Mouse (Mus musculus): Measurements from ENCODE around the gene Mroh7.
"Not testable (repeated sequence)": the region's sequence is repeated elsewhere in the genome, so short reads cannot be mapped to it uniquely, and the experiment has no call there.

The Mroh7 gene
- long read RNA-seq, experiment 1: 0 reads
- long read RNA-seq, experiment 2: 0 reads

GRCm38 (mm10) chr4:106730814-106731213 lies at the start of gene Mroh7:
TSS of gene Mroh7 (minus strand) at chr4:106730925.
- intact Hi-C loops (cut with DNase I): loop anchor here (10.0 kb wide), 1 partner anchor 164 kb away; no protein-coding TSS in a partner anchor

DNA sequence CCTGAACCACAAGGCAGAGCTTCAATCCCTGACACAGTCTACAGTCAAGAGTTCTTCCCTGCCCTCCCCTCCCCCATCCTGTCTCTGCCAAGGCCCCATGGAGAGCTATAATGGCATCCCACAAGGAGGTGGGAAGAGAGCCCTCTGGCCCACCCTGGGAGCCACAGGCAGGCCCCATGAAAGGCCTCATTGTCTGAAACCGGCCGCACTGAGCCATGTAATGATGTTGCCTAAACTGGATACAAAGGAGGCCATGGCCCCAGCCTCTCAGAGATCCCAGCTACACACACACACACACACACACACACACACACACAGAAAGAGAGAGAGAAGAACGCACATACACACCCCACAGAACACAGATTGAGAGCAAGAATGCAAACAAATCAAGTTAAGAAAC lies 49.3 kb upstream of the Mroh7 start:
- intact Hi-C loops (cut with DNase I): no loop called here

DNA sequence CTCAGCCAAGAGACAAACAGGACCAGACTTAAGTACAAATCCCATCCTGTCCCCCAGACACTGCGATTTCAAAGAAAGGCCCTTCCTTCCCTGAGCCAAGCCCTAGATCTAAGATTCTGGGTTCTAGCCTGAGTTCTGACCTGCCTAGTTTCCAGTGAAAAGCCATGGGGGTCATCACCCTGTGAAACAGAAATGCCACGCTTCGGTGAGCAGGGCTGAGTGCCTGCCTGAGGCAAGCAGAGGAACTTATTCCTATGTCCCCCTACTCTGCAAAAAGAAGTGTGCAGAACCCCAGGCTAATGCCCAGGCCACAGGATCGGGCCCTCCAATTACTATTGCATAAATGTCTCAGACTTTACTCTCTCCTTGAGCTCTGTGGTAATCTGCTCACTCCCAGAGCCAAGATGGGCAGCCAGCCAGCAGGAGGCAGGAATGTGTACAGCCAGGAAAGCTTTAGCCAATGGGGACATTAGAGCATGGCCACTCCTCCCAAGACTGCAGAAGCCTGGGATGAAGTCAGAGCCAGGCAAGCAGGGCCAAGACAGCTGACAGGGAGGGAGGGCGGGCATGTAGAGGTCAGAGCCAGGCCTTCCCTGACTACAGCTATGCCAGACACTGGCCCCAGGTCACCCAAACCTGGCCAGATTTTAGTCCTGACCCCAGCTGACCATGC lies 47.5 kb upstream of the Mroh7 start:
- intact Hi-C loops (cut with DNase I): no loop called here

GRCm38 (mm10) chr4:106776998-106777397 lies 46.3 kb upstream of the Mroh7 start:
- intact Hi-C loops (cut with DNase I): no loop called here

- intact Hi-C loops (cut with DNase I): not testable (repeated sequence)
These were observed 45.0 kb upstream of the Mroh7 start for GRCm38 (mm10) chr4:106775767-106776166.

GRCm38 (mm10) chr4:106772558-106772957 lies 41.8 kb upstream of the Mroh7 start:
- intact Hi-C loops (cut with DNase I): no loop called here

GRCm38 (mm10) chr4:106769306-106769705 lies 38.6 kb upstream of the Mroh7 start:
- intact Hi-C loops (cut with DNase I): no loop called here

GRCm38 (mm10) chr4:106764166-106764565 lies 33.4 kb upstream of the Mroh7 start:
- intact Hi-C loops (cut with DNase I): no loop called here

DNA sequence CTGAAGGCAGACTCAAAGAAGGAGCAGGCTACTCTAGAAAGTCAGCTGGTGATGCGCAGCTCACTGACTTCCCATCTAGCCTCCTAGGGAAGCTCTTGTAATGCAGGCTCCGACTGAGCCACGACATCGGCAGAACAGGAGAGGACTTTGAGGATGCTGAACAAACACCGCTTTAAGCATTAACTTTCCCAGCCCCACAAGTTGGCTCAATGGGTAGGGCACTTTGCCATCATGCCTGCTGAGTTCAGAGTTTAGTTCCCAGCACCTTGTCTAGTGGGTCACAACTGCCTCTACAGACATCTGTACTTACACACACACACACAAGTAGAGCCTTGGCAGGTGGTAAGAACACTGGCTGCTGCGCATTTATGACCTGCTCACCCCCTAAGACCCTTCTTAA lies 21.0 kb upstream of the Mroh7 start:
- intact Hi-C loops (cut with DNase I): no loop called here

GRCm38 (mm10) chr4:106749699-106750098 lies 19.0 kb upstream of the Mroh7 start:
- intact Hi-C loops (cut with DNase I): no loop called here

GRCm38 (mm10) chr4:106747001-106747580 lies 16.4 kb upstream of the Mroh7 start:
- intact Hi-C loops (cut with DNase I): no loop called here

DNA sequence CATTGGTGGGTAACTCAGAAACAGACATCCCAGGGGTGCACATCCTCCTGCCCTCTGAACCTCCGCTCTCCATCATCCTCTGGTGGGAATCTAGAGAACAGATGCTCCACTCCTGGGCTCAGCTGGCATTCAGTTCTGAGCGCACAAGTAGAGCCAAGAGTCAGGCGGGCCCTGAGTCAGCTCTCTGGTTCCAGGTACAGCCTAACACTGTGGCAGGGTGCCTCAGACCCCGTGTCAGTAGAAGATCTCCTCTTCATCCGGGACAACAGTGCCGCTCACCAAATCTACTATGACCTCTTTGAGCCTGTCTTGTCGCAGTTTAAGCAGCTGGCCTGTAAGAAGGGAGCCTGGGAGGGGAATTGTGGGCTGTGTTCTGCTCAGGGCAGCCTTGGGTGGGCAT lies 15.1 kb upstream of the Mroh7 start:
- intact Hi-C loops (cut with DNase I): no loop called here

DNA sequence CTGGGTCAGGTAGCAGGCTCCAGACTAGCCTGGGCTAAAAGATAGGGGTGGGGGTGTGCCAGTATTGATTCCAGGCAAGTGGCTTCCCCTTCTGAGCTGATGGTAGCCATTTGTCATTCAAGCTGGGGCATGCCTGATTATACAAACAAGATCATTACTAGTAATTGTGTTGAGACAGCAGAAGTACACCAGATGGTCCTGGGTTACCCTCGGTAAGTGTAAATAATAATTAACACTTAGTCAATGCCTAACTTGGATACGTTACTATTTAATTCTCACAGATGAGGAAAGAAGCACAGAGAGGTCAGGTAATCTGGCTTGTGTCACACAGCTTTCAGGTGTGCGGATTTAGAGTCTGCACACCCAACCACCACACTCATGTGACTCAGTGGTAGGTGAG lies 7.2 kb upstream of the Mroh7 start:
- intact Hi-C loops (cut with DNase I): loop anchor here (10.0 kb wide), 1 partner anchor 157 kb away; no protein-coding TSS in a partner anchor

DNA sequence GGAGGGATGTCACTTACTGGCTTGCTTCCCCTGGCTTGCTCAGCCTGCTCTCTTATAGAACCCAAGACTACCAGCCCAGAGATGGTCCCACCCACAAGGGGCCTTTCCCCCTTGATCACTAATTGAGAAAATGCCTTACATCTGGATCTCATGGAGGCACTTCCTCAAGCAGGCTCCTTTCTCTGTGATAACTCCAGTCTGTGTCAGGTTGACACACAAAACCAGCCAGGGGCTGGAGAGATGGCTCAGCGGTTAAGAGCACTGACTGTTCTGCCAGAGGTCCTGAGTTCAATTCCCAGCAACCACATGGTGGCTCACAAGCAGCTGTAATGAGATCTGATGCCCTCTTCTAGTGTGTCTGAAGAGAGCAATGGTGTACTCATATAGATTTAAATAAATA lies 6.2 kb upstream of the Mroh7 start:
- intact Hi-C loops (cut with DNase I): loop anchor here (10.0 kb wide), 1 partner anchor 158 kb away; no protein-coding TSS in a partner anchor

GRCm38 (mm10) chr4:106733636-106734035 lies 2.9 kb upstream of the Mroh7 start, which contains the start of gene Fam151a:
TSS of gene Fam151a (plus strand) at chr4:106733889.
- intact Hi-C loops (cut with DNase I): loop anchor here (10.0 kb wide), 1 partner anchor 161 kb away; no protein-coding TSS in a partner anchor

DNA sequence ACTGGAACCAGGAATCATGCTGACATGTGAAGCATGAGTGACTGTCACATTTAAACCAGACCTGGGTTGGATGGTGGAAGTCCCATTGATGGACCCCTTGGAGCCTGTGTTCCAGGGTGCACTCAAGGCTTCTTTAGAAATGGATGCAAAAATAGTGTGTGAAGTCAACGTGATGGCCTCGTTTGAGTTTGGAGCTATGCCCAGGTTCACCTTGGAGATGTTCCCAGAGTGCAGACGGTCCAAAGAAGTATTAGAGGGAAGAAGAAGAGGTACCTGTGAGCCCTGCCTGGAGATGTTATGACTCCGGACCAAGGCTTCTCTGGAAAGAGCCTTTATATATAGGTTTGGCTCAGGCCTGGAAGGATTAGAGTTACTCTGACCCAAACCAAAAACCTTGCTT lies 10.1 kb downstream of the Mroh7 start:
- intact Hi-C loops (cut with DNase I): no loop called here

DNA sequence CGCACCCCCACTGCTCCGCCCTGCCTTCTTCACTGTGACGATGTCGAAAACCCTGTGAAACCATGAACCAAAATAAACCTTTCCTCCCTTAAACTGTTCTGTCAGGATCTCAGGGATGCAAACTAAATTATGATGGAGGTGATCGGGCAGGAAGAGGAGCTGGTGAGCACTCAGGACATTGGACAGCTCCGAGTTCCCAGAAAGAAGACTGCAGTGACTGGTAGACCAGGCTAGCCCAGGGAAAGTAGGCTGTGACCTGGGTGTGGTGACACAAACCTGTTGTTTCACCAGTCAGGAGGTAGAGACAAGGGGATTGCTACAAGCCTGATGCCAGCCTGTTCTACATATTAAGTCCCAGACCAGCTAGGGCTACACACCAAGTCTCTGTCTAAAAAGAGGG lies 17.1 kb downstream of the Mroh7 start:
- intact Hi-C loops (cut with DNase I): no loop called here

- intact Hi-C loops (cut with DNase I): loop anchor here (2.0 to 10.0 kb wide), 3 partner anchors 76 to 234 kb away; no protein-coding TSS in a partner anchor
These were observed 22.3 kb downstream of the Mroh7 start for GRCm38 (mm10) chr4:106708408-106708807.

- intact Hi-C loops (cut with DNase I): loop anchor here (2.0 to 10.0 kb wide), 3 partner anchors 76 to 233 kb away; no protein-coding TSS in a partner anchor
These were observed 22.8 kb downstream of the Mroh7 start for GRCm38 (mm10) chr4:106707957-106708356.

GRCm38 (mm10) chr4:106705096-106705665 lies 25.5 kb downstream of the Mroh7 start:
- intact Hi-C loops (cut with DNase I): loop anchor here (5.0 to 10.0 kb wide), 2 partner anchors 73 to 230 kb away; no protein-coding TSS in a partner anchor

DNA sequence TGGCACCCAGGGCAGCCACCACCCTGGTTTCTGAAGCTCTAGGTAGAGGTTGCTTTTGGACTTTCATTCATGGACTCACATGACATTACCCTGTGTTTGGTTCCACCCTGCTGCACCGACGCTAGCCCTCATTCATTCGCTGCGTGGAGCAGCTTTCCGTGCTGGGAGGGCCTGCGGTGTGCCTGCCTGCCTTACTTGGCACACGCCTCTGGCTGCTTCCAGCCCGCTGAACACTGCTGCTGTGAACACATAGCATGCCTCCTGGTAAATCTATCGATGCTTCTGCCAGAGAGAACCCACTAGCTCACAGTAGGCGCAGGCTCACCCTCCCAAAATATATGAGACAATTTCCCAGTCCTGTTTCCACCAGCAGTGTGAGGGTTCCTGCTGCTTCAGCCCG lies 26.3 kb downstream of the Mroh7 start:
- intact Hi-C loops (cut with DNase I): loop anchor here (10.0 kb wide), 1 partner anchor 230 kb away; no protein-coding TSS in a partner anchor

- intact Hi-C loops (cut with DNase I): loop anchor here (10.0 kb wide), 1 partner anchor 229 kb away; no protein-coding TSS in a partner anchor
These were observed 26.8 kb downstream of the Mroh7 start for GRCm38 (mm10) chr4:106703956-106704355.

All from adrenal gland (tissue).